Mouse (Mus musculus) intestine, embryonic 14.5 days (tissue): Measurements from ENCODE around the gene Cnga1. TPM values are rescaled to one million over a fixed set of nuclear protein-coding genes. Genes with fewer than 3 reads are reported as not detected.

ENCODE experiments used
- polyA plus RNA-seq: library from polyadenylated mRNA; unstranded; fragments of >200 nt; fragmentation: Nextera tagmentation; extraction: Ambion mirVana; gene quantifications from 2 replicates; pipeline ENCODE4 v1.2.1, GENCODE M21; 2014

The Cnga1 gene
- polyA plus RNA-seq, 1 experiment from 2014 or later, result not detected

Other genes starting within 250 kb of the Cnga1 start
- gene Corin, start 139.8 kb downstream of the Cnga1 start, polyA plus RNA-seq, result 0.16 and 0.27 TPM in 2 replicates
- 22.5 and 24.0 TPM in 2 replicates for gene Nfxl1, start 84.6 kb downstream of the Cnga1 start, polyA plus RNA-seq
- gene Zar1, start 63.0 kb downstream of the Cnga1 start, polyA plus RNA-seq, result not detected in 2 replicates
- gene Gm5868, start 56.7 kb downstream of the Cnga1 start, polyA plus RNA-seq, result 0.57 and 0.65 TPM in 2 replicates
- 13.2 and 15.2 TPM in 2 replicates for gene Nipal1, start 3.5 kb upstream of the Cnga1 start, polyA plus RNA-seq
- gene Txk, start 108.5 kb upstream of the Cnga1 start, polyA plus RNA-seq, result 0.22 and 0.23 TPM in 2 replicates
- gene Tec, start 224.2 kb upstream of the Cnga1 start, polyA plus RNA-seq, result 10.6 and 13.7 TPM in 2 replicates